Mouse (Mus musculus) layer of hippocampus, postnatal 36 days (tissue): ENCODE results near the gene Tprkb. TPM values are rescaled to one million over a fixed set of nuclear protein-coding genes. Genes with fewer than 3 reads are reported as not detected.
"Not testable (repeated sequence)": the region's sequence is repeated elsewhere in the genome, so short reads cannot be mapped to it uniquely, and the experiment has no call there.

Source experiments
- DNase-seq, 2 experiments: peaks; one replicate each; pipeline ENCODE4 v3.0.0; 2022
- total RNA-seq, 2 experiments: library from RNA; stranded (reverse); gene quantifications; 2 replicates each; pipeline ENCODE4 v1.2.3; 2021

The Tprkb gene
- total RNA-seq, 2 experiments from 2014 or later, result 77.8 to 88.5 TPM

DNA sequence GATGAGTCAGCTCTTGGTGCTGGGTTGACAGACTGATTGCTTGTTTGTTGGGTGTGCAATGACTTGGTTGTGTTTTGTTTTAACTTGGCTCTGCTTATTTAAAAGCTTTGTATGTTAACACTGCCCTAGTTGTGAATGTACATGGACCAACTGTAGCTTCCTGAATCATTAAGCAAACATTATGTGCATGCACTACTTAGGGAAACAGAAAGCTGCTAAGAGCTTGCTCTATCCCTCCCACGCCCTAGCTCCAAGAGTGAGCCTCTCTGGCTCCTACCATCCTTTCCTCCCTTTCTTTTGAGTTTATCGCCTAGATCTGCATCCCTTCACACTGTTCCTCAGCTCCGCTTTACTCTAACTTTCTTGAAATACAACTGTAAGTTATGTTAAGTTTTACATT lies 61.7 kb downstream of the Tprkb start:
- no peak for DNase-seq

DNA sequence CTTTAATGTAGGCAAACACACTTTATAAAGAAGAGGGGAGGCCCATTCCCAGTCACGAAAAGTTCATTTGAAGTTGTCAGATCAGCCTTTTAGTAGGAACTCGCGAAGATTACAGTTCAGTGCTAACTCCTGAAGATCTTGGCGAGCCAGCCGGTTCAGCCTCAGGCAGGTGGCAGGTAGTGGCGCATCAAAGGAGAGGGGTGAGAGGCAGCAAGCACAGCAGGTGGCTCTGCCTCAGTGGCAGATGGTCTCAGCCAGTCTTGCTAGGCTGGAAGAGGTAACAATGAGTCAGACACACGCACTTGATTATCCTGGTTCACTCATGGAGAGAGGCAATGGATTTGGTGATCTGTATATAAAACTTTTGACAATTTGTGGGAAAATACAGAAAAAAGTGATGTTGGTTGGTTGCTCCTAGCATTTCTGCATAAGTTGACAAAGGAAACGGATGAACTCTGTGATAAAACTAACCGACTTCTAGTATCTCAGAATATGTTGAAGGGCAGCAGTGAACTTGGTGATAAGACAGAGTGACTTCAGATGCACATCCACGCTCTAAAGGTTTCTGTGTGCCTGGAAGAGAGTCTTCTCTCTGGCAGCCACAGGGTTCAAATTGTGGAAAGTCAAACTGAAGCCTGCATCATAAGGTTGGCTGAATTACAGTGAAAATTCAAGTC lies 63.4 kb downstream of the Tprkb start:
- no peak for DNase-seq

GRCm38 (mm10) chr6:85975761-85976160 lies 64.1 kb downstream of the Tprkb start:
- DNase-seq, result no peak

DNA sequence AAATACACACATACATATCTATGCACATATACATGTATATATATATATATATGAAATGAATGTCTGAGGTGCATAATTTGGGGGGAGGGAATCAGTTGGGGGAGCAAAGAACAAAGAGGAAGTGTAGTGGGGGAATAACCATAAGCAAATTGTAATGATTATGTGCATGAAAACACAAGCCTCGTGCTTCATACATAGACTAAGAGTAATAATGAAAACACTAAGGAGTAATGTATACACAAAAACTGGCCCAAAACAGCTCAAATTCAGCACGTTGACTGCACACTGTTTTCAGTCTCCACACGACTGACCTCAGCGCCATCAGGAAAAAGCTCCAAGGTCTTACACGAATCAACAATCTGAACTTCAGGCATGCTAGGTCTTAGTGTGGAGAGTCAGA lies 64.6 kb downstream of the Tprkb start:
- no peak for DNase-seq

- not testable (repeated sequence) for DNase-seq
These were observed 67.1 kb downstream of the Tprkb start for GRCm38 (mm10) chr6:85978736-85979135.

Other genes starting within 250 kb of the Tprkb start
- gene Nat8f7, start 198.7 kb upstream of the Tprkb start, total RNA-seq, result 1 to 10 TPM; 3.4 to 3.5 TPM
- 1 to 10 TPM; 2.3 to 2.4 TPM for gene Nat8f3, start 146.1 kb upstream of the Tprkb start, total RNA-seq
- 1 to 10 TPM; 1.8 to 2.2 TPM for gene Nat8f6, start 90.9 kb upstream of the Tprkb start, total RNA-seq
- gene Nat8f5, start 90.9 kb upstream of the Tprkb start, total RNA-seq, result 1 to 10 TPM; 7.5 to 7.6 TPM
- gene Nat8, start 79.8 kb upstream of the Tprkb start, total RNA-seq, result 1 to 10 TPM; 3.2 to 3.7 TPM
- gene Nat8f2, start 42.7 kb upstream of the Tprkb start, total RNA-seq, result 1 to 10 TPM; 2.4 to 2.8 TPM
- 1 to 10 TPM; 6.9 to 8.0 TPM for gene Nat8f4, start 7.0 kb upstream of the Tprkb start, total RNA-seq
- gene Nat8f1, start 3.8 kb downstream of the Tprkb start, total RNA-seq, result 10 to 100 TPM; 29.1 to 32.0 TPM
- gene Dusp11, start 49.8 kb downstream of the Tprkb start, total RNA-seq, result 100 to 1,000 TPM in 1 of 2 experiments, 10 to 100 TPM in 1; 87.0 to 106 TPM
- not detected for gene Figla, start 104.3 kb downstream of the Tprkb start, total RNA-seq
- 100 to 1,000 TPM; 262 to 287 TPM for gene Add2, start 116.8 kb downstream of the Tprkb start, total RNA-seq